In genomic region chr19:56342006-56342405, GRCm38 (mm10) we compare ENCODE assay signal across 9 mouse cellular contexts. TPM values are rescaled to one million over a fixed set of nuclear protein-coding genes. Genes with fewer than 3 reads are reported as not detected.
DNase-seq lines count a peak whose midpoint lies in the region; ATAC-seq and TF ChIP-seq lines count a peak whose summit lies in the region.
"Had no signal": no experiment of that assay in that cellular context is flagged by ENCODE, and none has a peak within 500 bp of the region (broad histone marks: within the 10 kb centered on the region; RNA-seq: fewer than 3 reads in every experiment).

No protein-coding gene starts in this region.

- no peaks in the 10 kb centered on the region for H3K27me3 ChIP-seq in intestine, postnatal 0 days (replicated peaks; ENCODE audit: control insufficient read depth, insufficient read depth, low read length)
- peaks cover 4% of the 10 kb centered on the region; the same call in 1 of the 2 replicates for H3K27me3 ChIP-seq in neural tube, embryonic 15.5 days (replicated peaks)

- no peaks in the 10 kb centered on the region for H3K9me3 ChIP-seq in intestine, postnatal 0 days (ENCODE audit: control insufficient read depth)
- no peaks in the 10 kb centered on the region for H3K9me3 ChIP-seq in neural tube, embryonic 15.5 days (replicated peaks)

- no peak overlapping the region for H3K9ac ChIP-seq in intestine, postnatal 0 days (ENCODE audit: low read depth, low read length)
- no peak overlapping the region for H3K9ac ChIP-seq in neural tube, embryonic 15.5 days (replicated peaks)
- H3K9ac ChIP-seq: liver, embryonic 14.5 days had no signal

- 73% methylated on average over 8 of the region's 8 CpGs for WGBS in intestine, postnatal 0 days
- WGBS in neural tube, embryonic 15.5 days = 75% methylated on average over 8 of the region's 8 CpGs

- no peak overlapping the region for H3K27ac ChIP-seq in intestine, postnatal 0 days (ENCODE audit: low read depth, low read length)
- no peak overlapping the region for H3K27ac ChIP-seq in neural tube, embryonic 15.5 days (replicated peaks)
- H3K27ac ChIP-seq: liver, embryonic 14.5 days had no signal

- H3K4me3 ChIP-seq in intestine, postnatal 0 days (ENCODE audit: low read depth, low read length) = no peak overlapping the region
- no peak overlapping the region for H3K4me3 ChIP-seq in neural tube, embryonic 15.5 days (replicated peaks)

- H3K36me3 ChIP-seq in intestine, postnatal 0 days (ENCODE audit: control insufficient read depth, insufficient read depth) = no peaks in the 10 kb centered on the region
- no peaks in the 10 kb centered on the region for H3K36me3 ChIP-seq in neural tube, embryonic 15.5 days

- no peak for ATAC-seq in intestine, postnatal 0 days
- no peak for ATAC-seq in neural tube, embryonic 15.5 days (ENCODE audit: low FRiP score)

- peak; percentile 10 to 26 for DNase-seq in frontal cortex, postnatal 36 days (ENCODE audit: low spot score in 2 of 2)
- no peak for DNase-seq in frontal cortex, adult 2 months (ENCODE audit: extremely low spot score in 1 of 2, low spot score in 1 of 2)
- peak; percentile 62 for DNase-seq in 3134 (ENCODE audit: extremely low read depth, insufficient read length, low spot score)
- peak; percentile 29 for DNase-seq in cerebellum, adult 9-10 months
- DNase-seq in heart, postnatal 4 days = peak; percentile 70
- no peak for DNase-seq in natural killer cell, adult 2 months (ENCODE audit: low spot score in 2 of 2)

- no peak overlapping the region for H3K4me2 ChIP-seq in intestine, postnatal 0 days (replicated peaks; ENCODE audit: low read depth)
- H3K4me2 ChIP-seq in neural tube, embryonic 15.5 days = no peak overlapping the region

- no peaks in the 10 kb centered on the region for H3K4me1 ChIP-seq in intestine, postnatal 0 days (replicated peaks; ENCODE audit: control insufficient read depth, insufficient read depth, low read length)
- peaks cover 8% of the 10 kb centered on the region for H3K4me1 ChIP-seq in neural tube, embryonic 15.5 days

- TF ChIP-seq CTCF in intestine, postnatal 0 days (IDR thresholded peaks at IDR 0.05; ENCODE audit: low read depth) = no peak

RNA-seq across cellular contexts. Expression of gene Nrap, which starts 47.8 kb away (rescaled TPM):
- 0.46 and 0.58 TPM in 2 replicates for polyA plus RNA-seq in frontal cortex, adult 2 months (2012; rRNA removed)
- 100 to 1,000 TPM; 261 to 291 TPM for total RNA-seq in heart, postnatal 4 days (2021)
- polyA plus RNA-seq in intestine, postnatal 0 days (2015; fragmentation: Nextera tagmentation; extraction: Ambion mirVana) = 0.22 TPM in 2 replicates
- polyA plus RNA-seq in neural tube, embryonic 15.5 days (2015; fragmentation: Nextera tagmentation; extraction: Ambion mirVana) = 0.63 and 0.65 TPM in 2 replicates

RNA-seq across cellular contexts. Expression of gene Casp7, which starts 54.9 kb away (rescaled TPM):
- 5.1 and 5.3 TPM in 2 replicates for polyA plus RNA-seq in frontal cortex, adult 2 months (2012; rRNA removed)
- total RNA-seq in heart, postnatal 4 days (2021) = 10 to 100 TPM; 26.1 to 26.4 TPM
- 51.6 and 55.6 TPM in 2 replicates for polyA plus RNA-seq in intestine, postnatal 0 days (2015; fragmentation: Nextera tagmentation; extraction: Ambion mirVana)
- 20.8 and 25.5 TPM in 2 replicates for polyA plus RNA-seq in neural tube, embryonic 15.5 days (2015; fragmentation: Nextera tagmentation; extraction: Ambion mirVana)

RNA-seq across cellular contexts. Expression of gene Habp2, which starts 55.1 kb away (rescaled TPM):
- polyA plus RNA-seq in frontal cortex, adult 2 months (2012; rRNA removed) = not detected in 2 replicates
- total RNA-seq in heart, postnatal 4 days (2021) = not detected
- 1.1 and 1.5 TPM in 2 replicates for polyA plus RNA-seq in intestine, postnatal 0 days (2015; fragmentation: Nextera tagmentation; extraction: Ambion mirVana)
- 0.06 and 0.65 TPM in 2 replicates for polyA plus RNA-seq in neural tube, embryonic 15.5 days (2015; fragmentation: Nextera tagmentation; extraction: Ambion mirVana)

Comparison
In these comparisons a context has a peak if more than half of its experiments do, and no peak if none do; other contexts are left out.
1. DNase-seq: peak in frontal cortex, postnatal 36 days (2 of 2), 3134 (single experiment), cerebellum, adult 9-10 months (single experiment) and heart, postnatal 4 days (single experiment); none in frontal cortex, adult 2 months (0 of 2) and natural killer cell, adult 2 months (0 of 2).